Mouse (Mus musculus) 3T3-L1 (cell line): Measurements from ENCODE around the gene Pbx1.

ENCODE experiments used
- DNase-seq: peaks from one replicate; pipeline ENCODE4 v3.0.0-alpha.2; 2015; ENCODE audit warnings: low read depth, low spot score

Gene Pbx1

DNA sequence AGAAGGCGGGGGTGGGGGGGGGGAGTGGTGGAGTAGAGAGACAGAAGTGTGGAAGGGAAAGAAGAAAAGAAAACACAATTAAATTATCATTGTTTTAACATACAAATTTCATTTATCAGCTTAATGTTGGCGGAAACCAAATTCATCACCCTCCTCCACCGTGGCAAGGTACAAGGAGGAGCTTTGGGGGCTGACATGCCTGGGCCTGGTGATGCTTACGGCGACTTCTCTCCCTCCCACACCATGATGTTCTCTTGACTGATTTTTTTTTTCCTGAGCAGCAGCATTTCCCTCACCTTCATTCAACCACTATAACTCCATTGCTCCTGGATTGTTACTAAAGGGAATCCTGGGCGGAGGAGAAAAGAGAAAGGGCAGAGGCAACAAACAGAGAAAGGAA is 89.8 kb downstream of the Pbx1 start:
- DNase-seq: no peak

DNA sequence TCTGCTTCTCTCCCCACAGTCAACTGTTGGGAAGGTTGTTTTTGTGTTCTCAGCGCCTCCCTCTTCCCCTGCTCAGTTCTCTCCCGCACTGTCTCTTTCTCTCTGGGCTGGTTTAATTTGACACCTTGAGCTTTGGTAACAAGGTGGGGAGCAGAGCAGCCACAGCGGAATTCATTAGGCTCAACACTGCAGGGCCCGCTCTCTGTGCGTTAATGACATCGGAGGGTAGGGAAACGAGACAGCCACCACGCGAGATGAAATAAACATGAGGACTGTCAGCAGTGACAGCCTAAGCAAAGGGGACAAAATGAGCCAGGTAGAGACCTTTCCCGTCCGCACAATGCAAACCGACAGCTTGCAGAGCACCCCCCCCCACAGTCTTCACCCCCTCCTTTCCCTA is 90.2 kb downstream of the Pbx1 start:
- no peak for DNase-seq

DNA sequence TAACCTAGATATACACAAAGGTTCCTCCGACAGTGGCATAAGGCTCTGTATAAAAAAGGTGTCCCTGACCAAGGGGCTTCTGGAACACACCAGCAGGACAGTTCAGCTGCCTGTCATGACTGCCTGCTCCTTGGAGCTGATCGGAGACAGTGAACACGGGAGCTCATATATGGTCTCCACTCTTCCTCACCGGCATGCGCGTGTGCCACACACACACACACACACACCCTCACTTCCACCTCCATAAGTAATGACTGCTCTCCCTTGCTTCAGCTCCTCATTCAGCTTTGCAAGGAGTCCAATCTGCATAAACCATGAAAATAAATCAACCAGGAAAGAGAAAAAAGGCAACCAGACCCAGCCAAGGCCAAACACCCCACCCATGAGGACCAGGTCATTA is 90.7 kb downstream of the Pbx1 start:
- DNase-seq: no peak

DNA sequence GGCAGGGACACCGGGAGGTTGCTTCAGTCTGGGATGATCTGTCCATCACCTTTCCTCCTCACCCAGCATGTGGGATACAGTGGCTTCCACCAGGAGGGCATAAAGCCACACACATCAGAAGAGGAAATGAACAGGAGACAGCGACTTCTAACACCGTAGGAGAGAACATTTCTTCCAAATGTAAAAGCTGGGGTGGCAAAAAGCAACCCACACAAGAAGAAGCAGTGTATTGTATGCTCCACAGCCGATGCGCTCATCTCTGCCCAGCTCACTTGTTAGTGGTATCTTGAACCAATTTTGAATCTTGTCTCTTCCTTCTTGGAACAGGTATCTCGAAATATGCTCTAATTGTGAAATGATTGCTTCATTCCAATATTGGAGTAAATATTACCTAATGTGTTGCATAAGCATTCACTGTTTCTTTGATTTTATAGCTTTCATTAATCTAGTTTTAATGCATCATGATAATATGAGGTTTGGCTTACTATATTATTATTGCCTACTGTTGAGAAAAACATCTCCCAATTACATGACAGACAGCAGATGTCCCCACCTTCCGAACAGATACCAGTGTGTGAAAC is 95.7 kb downstream of the Pbx1 start:
- DNase-seq: no peak

DNA sequence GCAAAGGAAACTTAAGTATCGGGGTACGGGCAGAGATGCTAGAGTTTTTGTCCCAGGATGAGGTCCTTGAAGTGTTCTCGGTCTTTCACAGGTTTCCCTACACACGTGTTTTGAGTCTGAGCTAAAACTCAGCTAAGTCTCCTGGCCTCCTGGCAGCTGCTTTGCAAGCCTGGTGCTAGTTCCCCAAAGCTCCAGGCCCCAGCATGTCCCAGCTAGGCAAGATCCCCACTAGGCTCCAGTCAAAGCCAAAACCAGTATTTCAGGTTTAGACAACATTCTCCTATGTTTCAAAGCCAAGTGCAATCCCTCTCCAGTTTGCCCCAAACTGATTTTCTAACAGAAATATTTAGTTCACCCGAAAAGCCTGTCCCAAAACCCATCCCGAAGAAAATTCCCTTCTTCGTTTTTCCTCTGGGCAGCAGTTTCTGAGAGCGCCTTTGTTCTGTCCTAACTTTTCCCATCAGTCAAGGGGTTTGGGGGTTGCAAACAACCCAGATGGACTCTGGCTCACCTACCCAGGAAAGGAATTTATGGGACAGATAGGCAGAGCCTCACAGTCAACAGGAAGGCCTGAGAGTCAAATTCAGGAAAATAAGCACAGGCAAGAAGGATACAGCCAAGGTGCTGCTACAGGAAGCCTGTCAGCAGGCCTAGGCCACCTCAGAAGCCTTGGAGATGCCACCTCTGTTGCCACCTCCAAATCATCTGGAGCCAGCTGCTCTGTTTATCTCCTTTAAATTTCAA is 97.1 kb downstream of the Pbx1 start:
- DNase-seq: no peak

DNA sequence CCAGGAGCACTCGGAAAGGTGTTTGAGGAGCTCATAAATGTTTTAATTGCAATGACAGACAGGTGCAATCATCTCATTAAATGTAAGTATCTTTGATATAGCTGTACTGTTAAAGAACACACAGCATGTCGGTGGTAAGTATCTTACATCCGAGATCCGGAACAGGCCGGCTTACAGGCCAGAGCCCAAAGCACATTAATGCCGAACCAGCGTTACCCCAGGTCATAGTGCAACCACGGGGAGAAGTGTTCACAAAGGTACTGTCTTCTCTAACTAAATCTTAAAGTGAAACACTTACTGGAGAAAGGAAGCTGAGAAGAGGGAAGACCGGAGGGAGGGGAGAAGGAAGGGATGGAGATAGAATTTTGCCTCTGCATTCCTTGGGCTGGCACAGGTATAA is 100.0 kb downstream of the Pbx1 start:
- no peak for DNase-seq

DNA sequence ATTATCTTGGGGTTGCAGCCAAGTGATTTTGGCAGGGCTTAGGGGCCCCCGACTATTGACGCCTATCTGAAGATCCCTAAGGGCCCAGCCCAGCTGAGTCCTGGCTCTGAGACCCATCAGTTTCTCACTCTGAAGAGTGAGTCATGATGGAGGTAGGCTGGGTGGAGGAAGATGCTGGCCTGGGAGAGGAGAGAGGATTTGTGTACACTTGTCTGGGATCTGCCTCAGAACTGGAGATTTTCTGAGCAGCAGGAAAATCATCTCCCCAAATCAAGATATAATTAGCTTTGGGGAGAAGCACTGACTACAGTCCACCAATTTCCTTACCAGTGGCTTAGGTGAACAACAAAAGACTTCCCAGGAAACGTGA is 103.8 kb downstream of the Pbx1 start:
- peak; percentile 20 for DNase-seq

DNA sequence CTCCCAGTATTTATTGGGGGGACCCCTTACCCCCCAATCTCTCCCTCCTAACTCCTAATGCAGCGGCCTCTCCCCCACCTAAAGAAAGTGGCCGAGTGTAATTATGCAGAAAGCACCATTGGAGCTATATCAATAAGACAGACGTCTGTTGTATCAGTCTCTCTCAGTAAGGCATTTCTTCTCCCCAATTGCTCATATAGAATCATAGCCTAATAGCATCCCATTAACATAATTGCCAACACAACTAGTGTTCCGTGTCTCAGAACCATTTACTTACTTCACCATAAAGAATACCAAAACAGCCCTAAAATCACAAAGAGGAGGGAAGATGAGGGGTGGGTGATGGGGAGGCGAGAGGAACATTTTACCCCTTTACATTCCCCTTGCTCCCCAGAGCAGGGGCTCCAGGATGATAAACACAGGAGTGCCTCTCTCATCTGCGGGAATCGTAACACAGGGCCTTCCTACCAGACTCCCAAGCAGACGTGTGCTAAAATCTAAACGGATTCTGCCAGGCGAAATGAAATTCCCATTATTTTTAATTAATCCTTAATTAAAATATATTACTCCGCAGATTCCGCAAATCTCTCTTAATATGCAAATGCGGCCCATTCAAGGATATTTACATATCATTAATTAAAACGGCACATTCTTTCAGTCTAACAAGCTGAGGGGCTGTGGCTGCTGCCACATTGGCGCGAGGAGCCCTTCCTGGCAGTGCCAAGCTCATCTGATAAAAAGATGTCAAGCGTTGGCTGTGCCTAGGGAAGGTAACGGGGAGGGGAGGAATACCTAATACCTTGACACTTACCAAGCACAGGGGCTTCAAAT is 104.5 kb downstream of the Pbx1 start:
- no peak for DNase-seq

DNA sequence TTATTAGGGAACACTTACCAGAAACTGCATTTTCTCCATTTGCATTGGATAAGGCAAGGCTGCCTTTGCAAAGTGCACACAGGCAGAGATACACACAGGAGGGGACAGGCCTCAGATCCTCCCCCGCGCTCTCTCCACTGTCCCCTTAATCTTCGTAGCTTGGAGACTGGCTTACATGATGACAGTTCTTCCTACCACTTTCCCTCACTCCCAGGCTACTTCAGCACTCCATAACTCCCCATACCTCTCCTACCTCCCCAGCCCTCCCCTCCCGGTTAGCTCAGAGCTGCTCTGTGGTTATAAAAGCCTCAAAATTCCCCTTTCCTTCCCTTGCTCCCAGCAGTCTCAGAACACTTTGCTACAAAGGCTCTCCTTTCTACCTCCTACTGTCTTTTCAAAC is 106.3 kb downstream of the Pbx1 start:
- DNase-seq: no peak

DNA sequence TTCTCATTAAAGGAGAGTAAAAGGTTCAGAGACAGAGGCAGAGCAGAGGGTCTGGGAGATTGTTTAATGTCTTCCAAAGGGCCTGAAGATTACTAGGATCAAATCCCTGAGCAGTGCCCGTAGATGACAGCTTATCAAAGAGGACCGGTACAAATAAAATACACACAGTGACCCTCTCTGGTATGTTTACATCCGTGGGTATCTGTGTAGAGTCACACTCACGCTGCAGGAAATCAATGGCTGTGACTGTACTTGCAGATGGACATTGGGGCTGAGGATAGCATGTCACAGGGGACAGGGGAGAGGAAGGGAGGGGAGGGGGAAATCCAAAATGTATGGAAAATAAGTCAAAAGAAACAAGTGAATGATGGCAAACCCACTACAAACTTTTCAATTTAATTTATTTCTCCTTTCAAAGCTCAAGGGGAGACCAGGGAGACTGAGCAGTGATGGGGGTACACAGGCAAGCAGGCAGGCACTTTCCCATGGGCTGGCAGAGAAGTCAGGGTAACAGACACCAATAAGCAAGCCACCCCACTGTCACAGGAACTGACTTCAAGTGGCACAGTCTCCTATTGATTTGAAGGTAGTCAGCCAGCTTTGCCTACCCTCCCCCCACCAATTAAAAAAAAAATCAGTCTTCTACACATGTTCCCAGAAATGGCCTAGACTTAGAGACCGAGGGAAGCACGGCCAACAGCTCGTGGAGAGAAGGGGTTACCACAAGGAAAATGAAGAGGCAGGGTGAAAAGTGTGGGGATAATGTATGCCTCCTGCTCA is 107.6 kb downstream of the Pbx1 start:
- DNase-seq: no peak

DNA sequence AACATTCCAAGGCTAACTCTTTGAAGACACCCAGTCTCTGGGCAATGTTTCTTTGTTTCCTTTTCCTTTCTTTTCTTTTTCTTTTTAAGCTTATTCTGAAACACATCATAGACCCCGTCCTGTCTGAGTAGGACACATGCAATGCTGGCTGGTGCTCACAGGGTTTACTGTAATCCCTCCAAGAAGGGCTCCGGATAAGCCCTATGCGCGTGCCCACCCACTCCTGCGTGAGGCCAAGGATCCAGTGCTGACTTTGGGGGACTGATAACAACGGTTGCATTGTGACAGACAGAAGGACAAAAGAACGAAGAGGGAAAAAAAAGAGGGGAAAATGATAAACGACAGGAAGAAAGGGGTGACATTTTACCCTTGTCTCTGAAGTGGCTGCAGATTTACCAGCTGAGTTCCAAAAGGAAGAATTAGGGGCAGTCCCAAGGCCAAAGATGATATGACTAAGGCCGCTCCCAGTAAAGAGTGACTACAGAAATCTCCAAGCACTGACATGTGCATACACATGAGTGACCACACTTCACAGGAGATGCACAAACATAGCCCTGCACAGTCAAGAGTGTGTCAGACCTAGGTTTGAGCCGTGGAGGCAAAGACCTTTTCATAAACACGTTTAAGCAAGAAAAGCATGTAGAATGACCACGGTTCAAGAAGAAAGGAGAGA is 108.5 kb downstream of the Pbx1 start:
- no peak for DNase-seq

DNA sequence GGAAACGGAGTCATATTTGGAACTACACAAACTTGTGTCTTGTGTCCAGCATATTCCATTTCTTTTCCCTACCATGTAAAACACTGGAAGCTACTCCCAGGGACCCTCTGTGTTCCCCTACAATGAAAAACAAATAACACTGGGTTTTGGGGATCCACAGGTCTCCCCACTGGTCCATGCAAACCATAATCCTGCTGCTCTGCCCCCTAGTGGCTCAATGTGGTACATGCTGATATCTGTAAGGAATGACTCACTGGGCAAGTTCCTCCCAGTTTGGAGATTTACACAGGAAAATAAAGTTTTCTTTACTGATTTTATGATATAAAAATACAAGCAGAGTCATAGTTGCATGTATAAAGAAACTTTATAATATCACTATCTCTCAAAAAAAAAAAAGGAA is 109.2 kb downstream of the Pbx1 start:
- peak; percentile 51 for DNase-seq

DNA sequence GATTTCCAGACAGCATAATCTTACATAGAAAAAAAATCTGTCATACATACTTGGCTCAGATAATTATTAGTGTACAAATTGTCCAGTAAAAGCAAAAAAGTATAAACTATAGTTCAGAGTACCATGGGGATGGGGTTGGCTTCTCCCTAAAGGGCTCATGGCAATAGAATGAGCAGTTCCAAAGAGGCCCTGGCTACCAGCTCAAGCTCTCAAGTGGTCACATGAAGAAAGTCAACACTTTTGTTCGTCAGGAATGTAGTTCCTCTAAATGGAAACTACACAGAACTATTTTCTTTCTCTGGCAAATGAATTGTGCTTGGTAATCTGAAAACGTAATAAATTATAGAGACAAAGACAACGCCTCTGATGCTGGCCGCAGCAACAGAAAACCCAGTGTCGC is 112.4 kb downstream of the Pbx1 start:
- DNase-seq: no peak

DNA sequence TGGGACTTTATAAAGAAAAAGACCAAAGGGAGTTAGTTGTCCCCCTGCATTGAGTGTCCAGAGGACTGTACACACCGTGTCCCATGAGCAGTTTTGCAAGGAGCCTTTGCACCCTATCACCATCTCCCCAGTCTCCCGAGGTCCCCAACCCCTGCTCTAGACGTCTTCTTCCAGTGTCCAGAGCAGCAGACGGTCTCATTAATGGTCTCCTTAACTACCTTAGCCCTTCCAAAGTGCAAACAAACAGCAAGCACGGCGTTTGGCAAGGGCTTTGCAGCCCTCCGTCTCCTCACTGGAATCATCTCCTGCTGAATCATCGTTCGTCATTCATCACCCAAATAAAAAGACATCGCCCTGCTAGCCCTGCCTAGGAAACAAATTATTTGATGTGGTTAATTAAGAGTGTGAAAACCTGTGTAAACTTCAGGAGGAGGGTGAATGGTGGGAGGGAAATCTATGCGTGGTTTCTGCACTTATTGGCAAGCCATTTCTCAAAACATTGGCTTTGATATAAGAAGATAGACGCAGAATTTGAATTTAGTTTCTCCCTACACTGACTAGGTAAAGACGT is 113.1 kb downstream of the Pbx1 start:
- no peak for DNase-seq

DNA sequence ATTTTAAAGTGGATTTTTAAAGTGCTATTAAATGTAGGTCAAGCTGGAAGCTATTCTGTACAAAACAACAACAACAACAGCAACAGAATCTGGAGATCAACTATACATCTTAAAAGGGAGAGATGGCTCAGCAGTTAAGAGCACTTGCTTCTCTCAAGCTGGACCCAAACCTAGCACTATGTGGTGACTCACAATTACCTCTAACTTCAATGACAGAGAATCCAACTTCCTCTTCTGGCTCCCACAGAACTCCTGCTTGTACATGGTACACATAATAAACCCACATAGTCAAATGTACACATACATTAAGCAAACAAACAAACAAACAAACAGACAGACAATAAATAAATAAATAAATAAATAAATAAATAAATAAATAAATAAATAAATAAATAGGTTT is 118.3 kb downstream of the Pbx1 start:
- no peak for DNase-seq

DNA sequence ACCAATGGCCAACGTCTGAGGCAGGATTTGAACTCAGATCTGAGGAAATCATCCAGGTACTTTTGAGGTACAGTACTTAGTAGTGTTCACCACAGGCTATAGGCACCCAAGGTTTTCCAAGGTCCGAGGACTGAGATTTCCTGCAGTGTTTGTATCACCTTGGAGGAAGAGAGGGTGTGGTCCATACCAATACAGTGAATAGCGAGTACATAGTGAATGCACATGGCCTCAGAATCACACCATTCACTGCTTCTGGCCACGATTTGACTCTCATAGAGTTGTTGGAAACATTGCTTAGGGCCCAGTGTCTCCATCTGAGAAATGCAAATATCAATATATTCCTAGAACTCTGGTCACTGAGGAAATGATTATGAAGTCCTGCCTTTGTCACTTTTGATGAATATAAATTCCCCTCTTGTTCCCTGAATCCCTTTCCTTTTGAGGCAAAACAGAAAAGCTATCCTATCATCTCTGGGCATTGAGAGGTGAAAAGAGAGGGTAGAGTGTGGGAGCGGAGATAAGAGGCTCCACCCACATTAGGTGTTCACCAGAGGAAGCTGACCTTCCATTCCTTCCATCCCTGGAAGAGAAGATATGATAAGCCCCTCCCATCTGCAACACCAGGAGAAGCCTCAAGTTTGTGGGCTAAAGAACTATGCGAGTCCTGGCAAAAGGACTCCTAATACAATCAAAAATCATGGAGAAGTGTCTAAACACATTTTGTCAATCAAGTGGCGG is 119.2 kb downstream of the Pbx1 start:
- no peak for DNase-seq

DNA sequence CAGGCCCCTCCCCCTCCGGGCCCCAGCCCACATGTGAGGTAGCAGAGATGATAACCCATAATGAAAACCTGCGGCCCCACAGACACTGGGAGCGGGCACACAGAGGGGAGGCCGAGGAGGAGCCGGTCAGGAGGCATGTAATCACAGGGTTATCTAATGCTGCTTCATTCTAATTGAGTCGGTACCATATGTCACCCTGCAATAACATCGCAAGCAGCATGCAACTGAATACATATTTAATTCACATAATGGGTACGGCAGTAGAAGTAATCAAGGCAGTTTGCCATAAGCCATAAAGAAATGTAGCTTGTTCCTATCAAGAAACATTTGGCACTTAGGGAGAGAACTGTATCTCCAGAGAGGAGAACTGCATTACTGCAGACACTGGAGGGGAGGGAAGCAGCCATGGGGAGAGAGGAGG is 123.0 kb downstream of the Pbx1 start:
- DNase-seq: no peak

DNA sequence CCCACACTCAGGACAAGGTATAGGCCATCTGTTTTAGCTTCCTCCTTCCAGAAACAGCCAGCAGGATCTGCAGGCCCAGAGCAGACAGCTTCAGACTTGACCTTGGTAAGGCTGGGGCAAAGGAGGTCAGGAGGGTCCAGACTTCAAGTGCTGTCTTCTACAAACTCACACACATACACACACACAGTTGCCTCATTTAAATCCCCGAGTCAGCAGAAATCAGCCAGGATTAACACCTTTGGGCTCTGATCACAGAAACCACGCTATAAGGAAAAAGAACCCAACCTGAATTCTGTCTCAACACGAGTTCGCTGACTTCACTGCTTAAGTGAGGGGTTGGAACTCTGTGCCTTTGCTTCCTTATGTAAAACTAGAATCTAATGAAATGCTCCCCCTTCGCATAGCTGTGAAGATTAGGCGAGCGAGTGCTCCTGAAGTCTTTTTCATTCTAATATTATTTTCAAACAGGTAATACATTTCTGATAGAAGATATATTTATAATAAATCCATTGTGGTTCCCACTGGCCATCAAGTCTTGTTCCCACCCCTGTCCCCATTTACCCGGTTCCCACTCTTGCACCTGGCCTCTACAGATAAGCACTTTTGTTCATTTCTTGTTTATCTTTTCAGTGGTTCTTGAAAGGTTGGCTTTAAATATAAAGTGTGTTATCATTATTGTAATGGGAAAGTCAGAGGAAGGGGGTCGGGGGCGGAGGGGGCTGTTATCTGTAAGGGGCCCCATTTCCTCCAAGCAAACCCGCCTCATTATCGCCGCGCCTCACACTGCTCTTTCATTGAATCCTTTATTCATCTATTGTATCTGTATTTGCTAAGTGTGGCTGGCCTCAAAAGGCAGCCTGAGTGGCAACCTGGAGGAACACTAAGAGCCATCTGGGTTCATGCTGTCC is 124.5 kb downstream of the Pbx1 start:
- no peak for DNase-seq

DNA sequence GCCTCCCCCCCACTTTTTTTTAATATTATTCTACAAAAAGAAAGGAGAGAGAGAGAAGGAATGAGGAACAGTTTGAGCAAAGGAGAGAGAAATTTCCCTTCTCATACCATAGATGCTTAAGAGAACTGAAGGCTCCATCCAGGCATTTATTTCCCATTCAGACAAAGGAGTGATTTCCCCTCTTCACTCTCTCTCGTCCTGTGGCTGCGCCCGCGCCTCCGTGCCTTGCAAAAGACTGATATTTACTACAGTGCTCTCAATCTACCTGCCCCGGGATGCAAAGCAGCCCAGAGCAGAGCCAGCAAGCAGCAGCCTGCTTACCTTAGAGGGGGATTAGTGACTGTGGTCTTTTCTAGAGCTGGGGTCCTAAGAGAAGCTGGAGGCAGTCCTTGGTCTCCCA is 131.6 kb downstream of the Pbx1 start:
- DNase-seq: no peak
